Mouse (Mus musculus): ENCODE measurements around the gene Copz2. TPM values are rescaled to one million over a fixed set of nuclear protein-coding genes. Genes with fewer than 3 reads are reported as not detected.

The Copz2 gene
- total and polyA plus RNA-seq, 3 experiments, result 0.35 to 4.1 (median 0.99) TPM

DNA sequence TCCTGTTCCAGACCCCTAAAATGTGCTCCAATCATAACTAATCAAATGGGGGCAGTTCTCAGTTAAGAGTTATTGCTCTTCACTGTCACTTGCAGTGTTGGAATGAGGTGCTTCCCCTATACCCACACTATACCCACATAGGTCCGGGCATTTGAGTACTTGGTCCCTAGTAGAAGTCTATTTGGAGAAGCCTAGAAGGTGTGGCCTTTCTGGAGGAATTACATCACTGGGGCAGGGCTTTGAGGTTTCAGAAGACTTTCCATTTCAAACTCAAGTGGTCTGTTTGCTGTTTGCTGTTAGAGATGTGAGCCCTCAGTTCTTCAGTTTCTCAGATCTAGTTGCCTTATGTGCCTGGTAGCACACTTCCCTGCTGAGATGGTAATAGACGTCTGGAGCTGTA lies 16.7 kb upstream of the Copz2 start:
- Histone ChIP-seq H3K4me3 (replicated peaks in 1 of 3; ENCODE audit: low read depth in 2 of 3, low read length in 2 of 3, poor library complexity in 1 of 3) (no peak overlapping the region), H3K27ac (ENCODE audit: insufficient read depth, low read depth) (peak overlapping the region; percentile 52), H3K79me2 (replicated peaks; ENCODE audit: control insufficient read depth, extremely low read depth, insufficient read depth, poor library complexity, severe bottlenecking) (peaks cover 12% of the 10 kb centered on the region), H3K4me2 (ENCODE audit: insufficient read depth, low read depth, poor library complexity, severe bottlenecking) (peak overlapping the region; percentile 77), H3K27me3 (replicated peaks) (peaks cover 3% of the 10 kb centered on the region), H3K9me3 (replicated peaks; ENCODE audit: low read length) (no peaks in the 10 kb centered on the region), H3K9ac (ENCODE audit: insufficient read depth, low read depth) (peak overlapping the region; percentile 39; the same call in 1 of the 2 replicates), H3K4me1 (ENCODE audit: control insufficient read depth in 1 of 2, insufficient read depth in 2 of 2) (peaks cover 11 to 55% of the 10 kb centered on the region in 2 experiments), H3K36me3 (replicated peaks in 1 of 2; ENCODE audit: control insufficient read depth in 1 of 2, insufficient read depth in 1 of 2, low read length in 1 of 2) (peaks cover 0 to 2% of the 10 kb centered on the region in 2 experiments)
- peak; percentile 90 for DNase-seq (ENCODE audit: extremely low read depth)
- dilution Hi-C loops (cut with MboI; ENCODE audit: extremely low pct_ligation_motif_present, extremely low pct_unique_long_range_greater_than_20kb, low sequenced_read_pairs), result no loop called here
- in situ Hi-C loops (cut with MboI; ENCODE audit: low pct_ligation_motif_present, low pct_unique_long_range_greater_than_20kb, low sequenced_read_pairs), result no loop called here
- TF ChIP-seq POLR2A (IDR thresholded peaks at IDR 0.05; ENCODE audit: low read depth, low read length) (peak; percentile 66), USF2 (conservative IDR thresholded peaks at IDR 0.05; ENCODE audit: low read depth, low read length) (no peak), IRF4 (IDR thresholded peaks at IDR 0.05; ENCODE audit: low read depth, low read length) (peak; percentile 18; the same call in 1 of the 2 replicates), MAX (IDR thresholded peaks at IDR 0.05; ENCODE audit: low read length) (peak; percentile 37; the same call in 1 of the 2 replicates), HCFC1 (IDR thresholded peaks at IDR 0.05; ENCODE audit: low read depth, low read length) (peak; percentile 62), ELF1 (IDR thresholded peaks at IDR 0.05; ENCODE audit: low read depth, low read length) (peak; percentile 45; the same call in 1 of the 2 replicates), JUN (IDR thresholded peaks at IDR 0.05; ENCODE audit: insufficient read depth, low read depth, low read length) (peak; percentile 46; the same call in 1 of the 2 replicates), ZNF384 (IDR thresholded peaks at IDR 0.05; ENCODE audit: low read depth, low read length) (no peak), USF1 (IDR thresholded peaks at IDR 0.05; ENCODE audit: low read depth, low read length) (no peak), NELFE (IDR thresholded peaks at IDR 0.05; ENCODE audit: low read depth, low read length) (peak; percentile 75), UBTF (IDR thresholded peaks at IDR 0.05; ENCODE audit: low read depth, low read length) (no peak), CTCF (conservative IDR thresholded peaks at IDR 0.05 in 1 of 2, IDR thresholded peaks at IDR 0.05 in 1 of 2; ENCODE audit: low read depth in 2 of 2, low read length in 2 of 2) (no peak), E2F4 (IDR thresholded peaks at IDR 0.05; ENCODE audit: insufficient replicate concordance, low read depth, low read length) (no peak), SIN3A (IDR thresholded peaks at IDR 0.05; ENCODE audit: low read length) (peak; percentile 74; the same call in 1 of the 2 replicates), MYC (IDR thresholded peaks at IDR 0.05; ENCODE audit: low read depth, low read length) (0 out of 2 replicates have a peak, but pooled peaks have one; percentile 49), CHD2 (IDR thresholded peaks at IDR 0.05; ENCODE audit: low read length) (peak; percentile 57), SMC3 (IDR thresholded peaks at IDR 0.05; ENCODE audit: low read depth, low read length) (no peak), POLR2AphosphoS2 (IDR thresholded peaks at IDR 0.05; ENCODE audit: low read depth, low read length) (no peak), TBP (conservative IDR thresholded peaks at IDR 0.05; ENCODE audit: low read depth, low read length) (peak; percentile 72; the same call in 1 of the 2 replicates), GABPA (IDR thresholded peaks at IDR 0.05; ENCODE audit: insufficient replicate concordance, low read depth, low read length) (no peak), ETS1 (conservative IDR thresholded peaks at IDR 0.05; ENCODE audit: low read depth, low read length) (0 out of 2 replicates have a peak, but pooled peaks have one; percentile 28), RAD21 (IDR thresholded peaks at IDR 0.05; ENCODE audit: low read depth, low read length) (no peak; the same call in 1 of the 2 replicates), MAZ (IDR thresholded peaks at IDR 0.05; ENCODE audit: low read depth, low read length) (no peak), BHLHE40 (IDR thresholded peaks at IDR 0.05; ENCODE audit: low read depth, low read length) (no peak; the same call in 1 of the 2 replicates), KAT2A (IDR thresholded peaks at IDR 0.05; ENCODE audit: insufficient replicate concordance, low read length) (0 out of 2 replicates have a peak, but pooled peaks have one; percentile 47), MEF2A (IDR thresholded peaks at IDR 0.05; ENCODE audit: borderline replicate concordance, low read depth, low read length) (peak; percentile 82), RCOR1 (conservative IDR thresholded peaks at IDR 0.05; ENCODE audit: low read depth, low read length) (no peak), PAX5 (IDR thresholded peaks at IDR 0.05; ENCODE audit: low read length) (no peak), NRF1 (IDR thresholded peaks at IDR 0.05; ENCODE audit: low read depth, low read length) (no peak), TCF12 (IDR thresholded peaks at IDR 0.05; ENCODE audit: low read depth, low read length) (peak; percentile 59; the same call in 1 of the 2 replicates), JUND (conservative IDR thresholded peaks at IDR 0.05; ENCODE audit: low read depth, low read length) (peak; percentile 55; the same call in 1 of the 2 replicates), MXI1 (IDR thresholded peaks at IDR 0.05; ENCODE audit: low read depth, low read length) (no peak), ZMIZ1 (IDR thresholded peaks at IDR 0.05; ENCODE audit: low read depth, low read length) (0 out of 2 replicates have a peak, but pooled peaks have one; percentile 31), EP300 (IDR thresholded peaks at IDR 0.05; ENCODE audit: low read length) (peak; percentile 53; the same call in 1 of the 2 replicates), ZKSCAN1 (IDR thresholded peaks at IDR 0.05; ENCODE audit: borderline replicate concordance, low read depth, low read length) (no peak), CHD1 (IDR thresholded peaks at IDR 0.05; ENCODE audit: low read depth, low read length) (0 out of 2 replicates have a peak, but pooled peaks have one; percentile 53), ZC3H11A (IDR thresholded peaks at IDR 0.05; ENCODE audit: low read depth, low read length) (no peak), MAFK (IDR thresholded peaks at IDR 0.05; ENCODE audit: insufficient replicate concordance, low read length) (peak; percentile 34; the same call in 1 of the 2 replicates)
